Mouse (Mus musculus) testis, postnatal 14 days (tissue): ENCODE data around the gene 1700003F12Rik.

Experiments
- DNase-seq: peaks from one replicate; pipeline ENCODE4 v3.0.0; 2021; ENCODE audit warnings: low spot score

The 1700003F12Rik gene

DNA sequence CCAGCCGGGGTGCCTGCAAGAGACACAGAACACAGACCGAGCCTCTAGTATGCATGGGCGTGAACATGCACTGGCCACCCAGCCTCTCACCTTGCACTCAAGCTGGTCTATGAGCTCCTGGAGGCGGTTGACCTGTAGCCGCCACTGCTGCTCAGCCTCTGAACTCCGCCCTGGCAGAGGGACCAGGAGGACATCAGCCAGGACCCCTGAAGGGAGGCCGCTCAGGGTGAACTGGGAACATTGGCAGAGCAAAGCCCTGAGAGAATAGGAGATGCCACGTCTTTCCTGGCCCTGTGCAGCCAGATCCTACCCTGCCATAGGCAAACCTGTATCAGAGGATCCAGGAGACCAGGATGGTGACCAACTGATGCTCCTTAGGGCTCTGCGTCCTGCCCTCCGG, at the start of gene 1700003F12Rik:
Gene 1700003F12Rik (plus strand): TSS at position 375 of the 400 bp plus-strand sequence.
- DNase-seq, result no peak

DNA sequence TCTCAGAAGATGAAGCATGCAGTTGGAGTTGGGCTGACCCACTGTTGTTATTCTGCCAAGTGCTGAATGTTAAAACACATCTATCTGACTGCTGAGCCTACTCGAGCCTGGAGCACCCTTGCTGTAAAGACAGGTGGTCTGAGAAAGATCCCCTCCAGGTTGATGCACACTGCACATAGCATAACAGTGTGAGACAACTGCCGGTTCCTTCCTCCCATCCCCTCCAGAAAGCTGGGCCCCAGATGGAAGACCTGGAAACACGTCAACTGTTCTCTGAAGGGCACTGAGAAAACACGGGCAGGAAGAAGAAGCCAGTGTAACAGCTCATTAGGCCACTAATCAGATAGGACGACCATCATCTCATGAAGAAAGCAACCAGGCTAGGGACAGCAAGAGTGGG, 48.3 kb upstream of the 1700003F12Rik start:
- DNase-seq, result no peak

DNA sequence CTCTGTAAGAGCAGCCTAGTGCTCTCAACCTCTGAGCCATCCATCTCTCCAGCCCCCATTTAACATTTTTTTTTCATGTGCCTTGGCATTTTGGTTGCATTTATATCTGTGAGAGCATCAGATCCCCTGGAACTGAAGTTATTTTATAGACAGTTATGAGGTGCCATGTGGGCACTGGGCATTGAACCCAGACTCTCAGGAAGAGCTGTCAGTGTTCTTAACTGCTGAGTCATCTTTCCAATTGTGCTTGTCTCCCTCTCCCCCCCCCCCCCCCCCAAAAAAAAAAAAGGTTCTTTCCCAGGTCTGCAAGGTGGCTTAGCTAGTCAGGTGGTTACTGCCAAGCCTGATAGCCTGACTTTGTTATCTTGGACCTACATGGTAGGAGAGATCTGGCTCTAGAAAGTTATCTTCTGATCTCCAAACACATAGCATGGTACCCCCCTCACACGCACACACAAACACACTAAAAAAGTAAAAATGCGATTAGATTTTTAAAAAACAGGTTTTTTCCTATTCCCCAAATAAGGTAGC, 47.1 kb upstream of the 1700003F12Rik start:
- DNase-seq, result no peak

DNA sequence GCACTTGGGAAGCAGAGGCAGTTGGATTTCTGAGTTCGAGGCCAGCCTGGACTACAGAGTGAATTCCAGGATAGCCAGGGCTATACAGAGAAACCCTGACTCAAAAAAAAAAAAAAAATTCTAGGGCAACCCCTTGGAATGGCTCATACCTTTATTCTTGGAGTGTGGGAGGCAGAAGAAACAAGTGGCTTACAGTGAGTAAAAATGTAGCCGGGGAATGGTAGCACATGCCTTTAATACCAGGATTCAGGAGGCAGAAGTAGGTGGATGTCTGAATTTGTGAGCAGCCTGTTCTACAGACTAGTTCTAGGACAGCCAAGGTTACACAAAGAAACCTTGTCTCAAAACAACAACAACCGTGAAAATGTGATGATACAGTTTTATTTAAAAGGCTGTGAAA, 46.1 kb upstream of the 1700003F12Rik start:
- no peak for DNase-seq

DNA sequence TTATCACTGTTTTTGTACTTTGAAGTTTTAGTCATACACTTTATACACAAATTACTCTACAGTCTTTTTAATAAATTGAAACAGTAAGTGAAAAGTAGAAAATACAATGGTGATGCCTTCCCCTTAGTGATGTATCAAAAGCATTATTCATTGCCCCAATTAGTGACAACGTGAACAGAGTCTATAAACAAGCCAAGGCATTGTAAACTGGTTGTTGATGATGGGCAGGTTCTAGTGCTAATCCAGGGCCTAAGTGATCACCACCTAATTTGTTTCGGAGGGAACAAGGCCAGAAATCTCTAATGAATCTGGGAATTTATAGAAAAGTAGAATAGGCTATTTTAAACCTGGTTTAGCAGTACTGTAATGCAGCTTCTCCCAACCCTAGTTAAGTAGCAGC, 39.8 kb upstream of the 1700003F12Rik start:
- DNase-seq, result no peak

DNA sequence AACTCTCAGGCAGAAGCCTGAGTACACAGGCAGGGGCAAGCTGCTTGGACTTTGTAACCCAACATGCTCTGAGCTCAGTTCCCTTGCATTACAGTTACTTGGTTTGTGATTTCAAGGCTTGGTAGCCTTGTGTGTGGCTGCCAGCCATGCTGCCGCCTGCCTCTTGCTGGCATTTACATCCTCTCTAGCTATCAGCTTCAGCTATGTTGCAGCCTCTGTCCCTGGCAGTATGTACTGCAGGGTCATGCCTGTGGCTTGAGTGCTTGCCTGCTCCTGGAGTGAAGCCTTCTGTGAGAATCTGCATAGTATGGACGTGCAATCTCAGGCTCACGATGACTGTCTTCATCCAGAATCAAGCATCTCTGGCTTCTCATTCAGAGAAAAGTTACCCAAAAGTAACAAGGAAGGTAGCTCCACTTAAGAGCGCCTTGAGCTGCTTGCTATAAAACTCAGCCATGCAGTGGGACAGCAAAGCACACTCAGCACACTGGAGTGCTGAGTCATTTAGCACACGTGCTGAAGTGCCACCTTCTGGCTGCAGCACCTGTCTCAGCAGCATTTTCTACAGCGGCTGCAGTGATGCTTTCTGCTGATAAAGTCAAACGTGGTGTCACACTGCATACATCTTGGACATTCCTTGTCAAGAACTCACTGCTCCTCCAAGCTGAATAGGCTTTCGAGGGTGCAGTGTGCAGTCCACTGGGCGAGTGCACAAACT, 39.2 kb upstream of the 1700003F12Rik start:
- no peak for DNase-seq

DNA sequence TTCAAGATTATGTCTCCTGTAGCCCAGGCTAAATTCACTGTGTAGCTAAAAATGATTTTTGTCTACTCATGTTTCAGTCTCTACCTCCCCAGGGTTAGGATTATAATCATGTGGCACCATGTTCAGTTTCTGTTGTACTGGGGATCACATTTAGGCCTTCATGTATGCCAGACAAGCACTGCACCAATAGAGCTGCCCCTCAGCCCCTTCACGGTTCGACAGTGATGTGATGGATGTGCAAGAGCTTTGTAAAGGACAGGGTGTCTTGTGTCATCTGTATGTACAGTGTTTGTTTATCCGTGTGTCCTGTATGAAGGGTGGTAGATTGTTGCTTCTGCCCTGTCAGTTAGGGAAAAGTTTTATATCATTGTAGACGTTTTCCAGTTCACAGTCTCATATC, 38.4 kb upstream of the 1700003F12Rik start:
- no peak for DNase-seq

DNA sequence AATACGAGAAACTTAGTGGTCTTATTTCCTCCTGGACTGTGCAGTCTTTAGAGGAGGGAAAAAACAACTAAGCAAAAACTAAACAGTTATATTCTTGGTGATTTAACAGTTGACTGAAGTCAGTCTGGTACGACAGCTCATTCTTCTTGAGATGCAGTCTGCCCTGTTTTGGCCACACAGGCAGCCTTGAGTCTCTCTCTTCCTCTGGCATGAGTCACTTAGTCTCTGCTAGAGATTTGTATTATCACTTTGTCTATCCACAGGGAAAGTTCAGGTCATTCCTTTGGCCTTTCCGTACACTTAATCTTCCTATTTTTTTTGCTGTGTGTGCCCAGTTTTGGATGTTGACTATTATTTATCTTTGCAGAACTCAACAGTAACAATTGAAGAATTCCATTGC, 36.7 kb upstream of the 1700003F12Rik start:
- no peak for DNase-seq

DNA sequence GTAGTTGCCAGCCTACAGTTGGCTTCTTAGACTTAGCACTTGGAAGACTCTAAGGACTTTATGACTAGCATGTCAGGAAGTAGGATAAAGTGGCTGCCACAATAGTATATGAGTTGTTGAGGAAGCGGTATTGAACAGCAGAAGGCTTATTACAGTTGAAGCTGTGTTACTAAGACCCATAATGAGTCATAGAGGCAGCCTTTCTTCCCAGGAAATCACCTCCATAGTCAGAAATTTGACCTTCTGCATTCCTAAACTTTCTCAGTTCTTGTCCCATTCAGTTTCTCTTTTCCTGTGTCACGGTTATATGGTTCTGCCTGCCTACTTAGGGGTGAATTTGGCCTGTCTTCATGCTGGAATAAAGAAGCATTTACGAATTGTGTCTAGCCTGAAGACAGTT, 29.9 kb upstream of the 1700003F12Rik start:
- DNase-seq, result no peak

DNA sequence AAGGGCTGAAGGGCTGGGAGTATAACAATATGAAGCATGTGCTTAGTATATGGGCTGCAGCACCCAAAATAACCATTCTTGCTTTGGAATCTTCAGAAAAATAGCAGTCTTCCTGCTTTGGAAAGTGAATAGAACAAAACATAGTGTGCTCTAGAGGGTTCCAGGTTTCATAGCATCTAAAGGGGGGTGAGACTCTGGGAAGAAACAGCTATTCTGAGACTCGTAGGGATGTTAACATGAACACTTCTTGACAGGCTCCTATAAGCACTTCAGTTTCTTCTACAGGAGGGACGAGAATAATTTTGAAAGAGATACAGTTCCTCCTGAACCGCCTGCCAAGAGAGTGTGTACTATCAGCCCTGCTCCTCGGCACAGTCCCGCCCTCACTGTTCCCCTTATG, 29.5 kb upstream of the 1700003F12Rik start:
- no peak for DNase-seq

DNA sequence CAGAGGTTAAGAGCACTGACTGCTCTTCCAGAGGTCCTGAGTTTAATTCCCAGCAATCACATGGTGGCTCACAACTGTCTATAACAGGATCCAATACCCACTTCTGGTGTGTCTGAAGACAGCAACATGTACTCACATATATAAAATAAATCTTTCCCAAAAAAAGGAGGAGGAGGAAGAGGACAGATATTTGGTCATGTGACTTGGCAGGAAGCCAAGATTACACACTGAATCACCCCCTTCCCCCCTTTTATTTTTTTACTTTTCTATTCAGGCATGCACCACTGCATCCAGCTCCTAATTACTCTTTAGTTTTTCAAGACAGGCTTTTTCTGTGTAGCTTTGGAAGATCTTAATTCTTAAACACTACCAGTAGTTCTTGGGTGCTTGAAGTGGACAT, 25.4 kb upstream of the 1700003F12Rik start:
- no peak for DNase-seq

DNA sequence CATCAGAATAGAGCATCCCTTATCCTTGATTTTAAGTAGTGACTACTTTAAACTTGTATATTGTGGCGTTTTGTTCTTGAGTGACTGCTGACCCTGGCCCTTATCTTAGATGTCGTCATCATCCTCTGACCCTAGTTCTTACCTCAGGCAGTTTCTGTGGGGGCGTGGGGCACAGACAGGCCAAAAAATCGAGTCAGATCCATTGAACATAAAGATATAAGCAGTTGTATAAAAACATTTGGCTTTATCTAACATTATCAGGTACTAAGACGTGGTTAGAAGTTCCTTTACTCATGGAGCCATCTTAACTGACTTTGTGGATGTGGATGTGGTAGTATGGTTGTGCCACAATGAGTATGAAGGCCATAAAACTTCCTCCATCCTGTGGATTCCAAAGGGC, 24.6 kb upstream of the 1700003F12Rik start:
- no peak for DNase-seq

DNA sequence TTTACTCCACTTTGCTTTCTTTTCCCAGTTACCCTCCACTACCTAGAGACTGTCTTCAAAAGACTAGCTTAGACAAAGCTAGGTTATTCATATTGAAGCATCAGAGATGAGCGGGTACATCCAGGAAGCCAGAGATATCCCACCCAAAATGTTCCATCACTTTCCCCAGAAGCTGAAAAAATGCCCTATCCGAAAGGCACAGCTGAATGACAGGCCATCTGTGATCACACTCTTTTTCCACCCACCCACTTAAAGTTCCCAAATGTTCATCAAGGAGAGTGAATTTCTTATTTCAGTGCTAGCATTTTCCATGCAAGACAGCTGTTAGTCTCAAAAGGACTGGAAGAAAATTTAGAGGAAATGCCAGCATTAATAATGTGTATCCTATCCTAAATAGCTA, 21.6 kb upstream of the 1700003F12Rik start:
- DNase-seq, result no peak

DNA sequence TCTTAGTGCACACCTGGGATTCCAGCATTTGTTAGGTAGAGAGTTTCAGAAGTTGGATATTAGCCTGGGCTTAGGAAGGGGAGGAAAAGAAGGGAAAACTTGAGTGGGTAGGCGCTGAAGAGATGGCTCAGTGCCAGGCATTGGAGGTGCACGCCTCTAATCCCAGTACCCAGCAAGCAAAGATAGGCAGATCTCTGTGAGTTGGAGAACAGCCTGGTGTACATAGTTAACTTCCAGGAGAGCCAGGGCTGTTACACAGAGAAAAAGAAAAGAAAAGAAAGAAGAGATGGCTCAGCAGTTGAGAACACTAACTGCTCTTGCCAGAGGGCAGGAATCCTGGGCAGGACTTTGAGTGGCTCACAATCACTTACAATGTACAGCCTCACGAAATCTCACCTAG, 20.4 kb upstream of the 1700003F12Rik start:
- DNase-seq, result no peak

DNA sequence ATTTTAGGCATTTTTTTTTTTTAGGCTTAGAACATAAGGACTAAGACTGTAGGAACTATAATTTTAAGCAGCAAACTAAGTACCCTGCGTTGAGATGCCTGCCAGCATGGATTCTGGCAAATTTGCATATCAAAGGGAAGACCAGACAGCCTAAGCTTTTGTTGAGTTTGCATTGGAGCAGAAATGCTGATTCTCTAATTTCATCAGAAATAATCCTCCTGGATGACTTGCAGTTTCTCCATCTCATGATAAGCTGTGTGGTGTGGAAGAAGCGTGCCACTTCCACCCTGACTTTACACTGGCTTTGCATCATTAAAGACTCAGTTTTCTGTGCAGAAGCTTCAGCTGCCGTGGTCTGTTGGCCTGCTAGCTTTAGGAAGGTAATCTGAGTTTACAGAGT, 14.0 kb upstream of the 1700003F12Rik start:
- no peak for DNase-seq

DNA sequence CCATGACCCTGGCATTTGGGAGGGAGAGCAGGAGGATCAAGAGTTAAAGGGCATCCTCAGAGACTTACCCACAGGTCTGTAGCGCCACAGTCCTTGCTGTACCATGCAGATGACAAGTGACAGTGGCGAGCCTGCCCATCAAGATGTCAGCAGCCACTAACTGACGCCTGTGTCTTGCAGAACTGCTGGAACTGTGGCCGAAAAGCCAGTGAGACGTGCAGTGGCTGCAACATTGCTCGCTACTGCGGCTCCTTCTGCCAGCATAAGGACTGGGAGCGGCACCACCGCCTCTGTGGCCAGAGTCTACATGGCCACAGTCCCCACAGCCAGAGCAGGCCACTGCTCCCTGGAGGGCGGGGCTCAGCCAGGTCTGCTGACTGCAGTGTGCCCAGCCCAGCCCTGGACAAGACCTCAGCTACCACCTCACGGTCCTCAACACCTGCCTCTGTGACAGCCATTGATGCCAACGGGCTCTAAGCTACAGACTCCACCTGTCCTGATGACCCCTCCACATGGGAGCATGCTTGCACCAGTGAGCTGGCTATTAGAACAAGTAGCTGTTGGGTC, 12.1 kb upstream of the 1700003F12Rik start:
- no peak for DNase-seq

DNA sequence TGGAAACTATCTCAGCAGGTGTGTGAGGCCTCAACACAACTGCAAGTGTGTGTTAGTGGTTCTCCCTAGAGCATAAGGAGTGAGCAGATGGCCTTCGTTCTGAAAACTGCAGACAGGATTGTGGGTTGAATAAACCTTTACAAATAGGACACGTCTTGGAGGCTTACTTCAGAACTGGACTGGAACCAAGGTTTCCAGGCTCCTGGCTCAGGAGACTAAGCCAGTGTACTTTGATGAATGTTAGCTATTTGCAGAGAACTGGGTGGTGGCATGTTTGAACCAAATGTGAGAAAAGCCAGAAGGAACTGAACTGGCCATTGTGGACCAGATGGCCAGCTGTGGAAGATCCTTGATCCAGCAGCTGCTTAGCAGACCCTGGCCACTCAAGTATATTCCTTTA, 8.6 kb upstream of the 1700003F12Rik start:
- DNase-seq, result no peak

DNA sequence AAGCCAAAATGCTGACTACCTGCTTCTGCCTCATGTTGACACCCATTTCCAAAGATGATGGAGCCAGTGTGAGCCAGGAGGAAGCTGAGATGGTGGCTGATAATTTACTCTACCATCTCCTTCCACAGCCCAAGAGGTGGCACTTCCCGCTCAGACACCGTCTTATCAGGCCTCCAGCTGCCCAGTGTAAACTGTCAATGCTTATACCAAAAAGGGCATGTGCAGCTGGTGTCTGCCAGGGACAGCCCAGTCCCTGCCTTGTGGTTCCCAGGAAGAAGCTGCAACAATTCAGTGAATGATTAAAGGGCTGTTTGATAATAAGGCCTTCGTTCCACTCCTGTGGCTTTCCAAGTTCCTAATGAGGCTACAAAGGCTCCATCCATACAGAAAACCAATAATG, 8.2 kb upstream of the 1700003F12Rik start:
- no peak for DNase-seq

DNA sequence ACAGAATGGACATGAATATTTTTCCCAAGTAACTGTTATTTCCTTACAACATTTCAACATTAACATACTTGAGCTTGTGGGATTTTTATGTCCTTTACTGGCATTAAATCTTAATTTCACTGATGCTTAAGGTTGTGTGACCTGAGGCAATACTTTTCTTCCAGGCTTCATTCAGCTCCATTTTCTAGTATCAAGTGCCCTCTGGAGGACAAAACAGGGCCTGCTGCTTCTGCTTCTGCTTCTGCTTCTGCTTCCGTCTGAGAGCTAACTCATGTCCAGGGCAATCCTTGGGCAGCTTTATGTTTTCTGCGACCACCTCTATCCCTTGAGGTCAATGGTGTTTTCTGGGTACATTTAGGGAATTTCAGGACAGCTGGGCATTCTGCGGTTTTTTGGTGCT, 7.2 kb upstream of the 1700003F12Rik start:
- no peak for DNase-seq

DNA sequence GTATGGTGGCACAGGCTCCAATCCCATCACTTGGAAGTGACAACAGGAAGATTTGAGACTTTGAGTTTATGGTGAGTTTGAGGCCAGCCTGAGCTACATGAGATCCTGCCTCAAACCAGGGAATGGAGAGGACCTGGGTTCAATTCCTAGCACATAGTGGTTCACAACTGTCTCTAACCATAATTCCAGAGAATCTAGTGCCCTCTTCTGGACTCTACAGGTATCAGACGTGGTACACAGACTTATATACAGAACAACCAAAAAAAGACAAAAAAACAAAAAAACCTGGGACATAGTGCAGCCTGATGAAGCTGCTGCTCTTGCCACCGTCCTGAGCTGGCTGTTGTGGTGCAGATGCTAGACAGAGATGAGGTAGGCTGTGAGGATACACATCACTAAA, 5.3 kb upstream of the 1700003F12Rik start:
- no peak for DNase-seq

DNA sequence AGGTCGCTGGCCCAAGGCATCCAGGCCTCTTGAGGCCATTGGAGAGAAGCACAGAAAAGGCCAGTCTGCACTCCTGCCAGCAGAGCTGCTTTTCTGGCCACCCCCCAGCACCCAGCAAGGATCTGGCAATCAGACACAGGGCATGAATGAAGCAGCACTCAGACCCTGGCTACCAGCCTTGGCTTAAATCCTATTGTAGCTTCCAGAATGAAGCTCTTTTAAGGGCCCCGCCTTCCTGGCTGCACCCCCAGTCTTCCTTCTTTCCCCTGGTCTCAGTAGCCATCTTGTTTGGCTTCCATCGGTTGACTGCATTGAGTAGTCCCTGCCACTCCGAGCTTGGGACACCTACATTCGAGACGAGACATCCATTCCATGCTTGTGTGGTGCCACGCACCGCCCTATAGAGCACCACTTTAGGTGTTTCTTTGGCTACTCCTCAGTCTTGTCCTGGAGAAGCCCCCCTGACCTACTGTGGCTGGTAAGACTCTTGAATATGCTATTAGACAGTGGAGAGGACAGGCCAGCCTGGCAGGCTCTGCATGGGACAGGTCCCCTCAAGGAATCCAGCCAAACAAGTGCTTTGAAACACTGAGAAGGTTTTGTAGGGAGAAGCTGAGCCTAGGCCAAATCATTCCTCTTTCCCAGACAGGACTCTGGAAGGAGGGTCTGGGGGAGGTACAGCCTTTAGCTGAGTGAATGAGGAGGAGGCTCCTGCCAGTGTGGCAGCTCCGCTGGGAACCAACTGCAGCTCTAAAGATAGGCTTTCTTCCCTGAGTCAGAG, 3.1 kb upstream of the 1700003F12Rik start:
- peak; percentile 82 for DNase-seq

DNA sequence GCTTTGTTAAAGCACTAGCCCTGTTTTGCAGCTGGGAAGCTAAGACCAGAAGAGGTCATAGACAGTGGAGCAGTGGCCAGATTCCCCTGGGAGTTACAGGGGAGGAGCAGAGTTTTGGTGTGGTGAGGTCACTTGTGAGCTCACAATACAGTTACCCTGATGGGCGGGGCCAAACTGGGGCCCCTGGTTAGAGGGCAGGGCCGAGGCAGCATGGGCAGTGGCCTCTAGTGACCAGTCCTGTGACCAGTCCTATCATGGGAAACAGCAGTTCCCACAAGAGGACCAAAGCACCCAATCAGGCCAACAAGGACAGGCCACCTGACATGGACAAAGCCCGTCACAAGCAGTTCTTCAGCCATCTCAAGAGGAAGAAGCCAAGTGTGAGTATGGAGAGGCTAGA, 1.8 kb downstream of the 1700003F12Rik start:
- DNase-seq, result peak; percentile 77
